In the genomic region with DNA sequence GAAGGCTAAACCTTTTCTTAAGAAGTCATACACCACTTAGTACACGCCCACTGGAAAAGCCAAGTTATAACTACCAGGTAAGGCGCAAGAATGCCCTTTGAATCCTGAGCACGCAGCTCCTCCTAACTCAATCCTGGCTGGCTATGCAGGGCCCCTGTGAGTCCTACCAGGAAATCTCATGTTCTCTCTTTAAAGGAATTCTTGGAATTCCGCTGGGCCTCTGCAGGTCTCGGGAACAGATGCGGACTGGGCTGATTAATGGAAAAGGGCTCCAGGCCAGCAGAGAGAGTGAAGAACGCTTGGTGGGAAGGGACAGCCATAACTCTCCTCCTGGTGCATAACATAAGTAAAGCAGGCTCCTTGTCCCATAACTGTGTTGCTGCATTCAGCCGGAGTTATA, we compare ENCODE assay signal across 8 mouse cellular contexts. TPM values are rescaled to one million over a fixed set of nuclear protein-coding genes. Genes with fewer than 3 reads are reported as not detected.
DNase-seq lines count a peak whose midpoint lies in the region; ATAC-seq and TF ChIP-seq lines count a peak whose summit lies in the region.
"Had no signal": no experiment of that assay in that cellular context is flagged by ENCODE, and none has a peak within 500 bp of the region (broad histone marks: within the 10 kb centered on the region; RNA-seq: fewer than 3 reads in every experiment).

No protein-coding gene starts in this region.

- H3K9ac ChIP-seq in limb, embryonic 12.5 days (replicated peaks): no peak overlapping the region
- H3K9ac ChIP-seq: hindbrain, embryonic 14.5 days had no signal

- peak; percentile 82 for ATAC-seq in limb, embryonic 12.5 days (ENCODE audit: insufficient number of reproducible peaks, insufficient read depth, low FRiP score, low TSS enrichment, low read depth)

- H3K27me3 ChIP-seq in limb, embryonic 12.5 days: no peaks in the 10 kb centered on the region
- no peaks in the 10 kb centered on the region for H3K27me3 ChIP-seq in cerebellum, adult 2 months (ENCODE audit: control insufficient read depth, insufficient read depth, low read length)

- DNase-seq in urinary bladder, postnatal 14 days (ENCODE audit: low spot score): peak; percentile 45
- DNase-seq in urinary bladder, postnatal 10 days (ENCODE audit: low spot score): no peak
- peak; percentile 22 for DNase-seq in gastrocnemius, postnatal 25 days
- DNase-seq in layer of hippocampus, adult 11-12 months (ENCODE audit: low spot score): no peak
- DNase-seq in cerebellum, adult 2 months: no peak
- no peak for DNase-seq in left cerebral cortex, adult 18-20 months (ENCODE audit: low spot score in 2 of 2)

- H3K4me2 ChIP-seq in limb, embryonic 12.5 days: peak overlapping the region; percentile 42
- H3K4me2 ChIP-seq: hindbrain, embryonic 14.5 days had no signal

- no peak for TF ChIP-seq CTCF in cerebellum, adult 2 months (IDR thresholded peaks at IDR 0.05; ENCODE audit: borderline replicate concordance, insufficient read depth, low read depth, low read length)

- H3K4me1 ChIP-seq in limb, embryonic 12.5 days (replicated peaks): peaks cover 79% of the 10 kb centered on the region
- H3K4me1 ChIP-seq in cerebellum, adult 2 months (ENCODE audit: control insufficient read depth, insufficient read depth, low read length): no peaks in the 10 kb centered on the region

- H3K27ac ChIP-seq in limb, embryonic 12.5 days: peak overlapping the region; percentile 92
- no peak overlapping the region for H3K27ac ChIP-seq in cerebellum, adult 2 months (ENCODE audit: insufficient read depth, low read length)
- H3K27ac ChIP-seq: hindbrain, embryonic 14.5 days had no signal

- TF ChIP-seq POLR2A in cerebellum, adult 2 months (IDR thresholded peaks at IDR 0.05; ENCODE audit: borderline replicate concordance, insufficient read depth, low read length): no peak

- 4% methylated on average over 8 of the region's 8 CpGs for WGBS in limb, embryonic 12.5 days
- WGBS in cerebellum, adult 2 months: 72% methylated on average over 8 of the region's 8 CpGs

- no peaks in the 10 kb centered on the region for H3K36me3 ChIP-seq in limb, embryonic 12.5 days

- no peaks in the 10 kb centered on the region for H3K9me3 ChIP-seq in limb, embryonic 12.5 days

- H3K4me3 ChIP-seq in limb, embryonic 12.5 days (replicated peaks): no peak overlapping the region
- no peak overlapping the region for H3K4me3 ChIP-seq in cerebellum, adult 2 months (replicated peaks; ENCODE audit: insufficient read depth, low read depth, low read length)

RNA-seq across cellular contexts. Expression of a gene that starts 46.3 kb away (rescaled TPM):
- 10 to 100 TPM in 1 of 2 experiments, 1 to 10 TPM in 1; 7.7 to 12.7 TPM for total RNA-seq in gastrocnemius, postnatal 25 days (2021)
- 10.9 and 11.7 TPM in 2 replicates for polyA plus RNA-seq in limb, embryonic 12.5 days (2016; fragmentation: Nextera tagmentation; extraction: Ambion mirVana)
- 26.2 and 27.3 TPM in 2 replicates for polyA plus RNA-seq in cerebellum, adult 2 months (2012; rRNA removed)
- 10 to 100 TPM; 64.4 to 93.4 TPM for total RNA-seq in left cerebral cortex, adult 18-20 months (2021)

Comparison
In these comparisons a context has a peak if more than half of its experiments do, and no peak if none do; other contexts are left out.
1. DNase-seq: peak in urinary bladder, postnatal 14 days (single experiment) and gastrocnemius, postnatal 25 days (single experiment); none in urinary bladder, postnatal 10 days (single experiment), layer of hippocampus, adult 11-12 months (single experiment), cerebellum, adult 2 months (0 of 2) and left cerebral cortex, adult 18-20 months (0 of 2).
2. RNA of a gene that starts 46.3 kb away (total RNA-seq): 64.4 to 93.4 TPM in left cerebral cortex, adult 18-20 months; 7.7 to 12.7 TPM in gastrocnemius, postnatal 25 days; every median in the first group is over 4 times any median in the second.